In the genomic region with DNA sequence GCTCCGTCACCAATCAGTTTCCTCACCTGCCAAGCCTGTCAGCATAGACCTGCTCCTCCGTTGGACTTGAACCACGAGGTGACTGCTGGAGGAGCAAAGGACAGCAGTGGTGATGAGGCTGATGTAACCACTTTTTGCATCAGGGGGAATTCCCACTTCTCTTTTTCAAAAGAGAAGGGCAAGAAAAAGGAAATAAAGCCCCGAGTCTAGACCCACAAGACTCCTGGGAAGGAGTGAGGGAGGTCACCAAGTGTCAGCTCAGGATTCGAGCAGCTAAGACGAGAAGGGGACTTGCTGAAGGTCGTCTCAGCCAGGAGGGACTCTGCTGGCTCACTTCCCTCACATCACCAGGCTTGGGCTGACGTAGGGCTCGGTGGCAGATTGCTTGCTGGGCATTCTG, we compare ENCODE assay signal across 12 mouse cellular contexts. TPM values are rescaled to one million over a fixed set of nuclear protein-coding genes. Genes with fewer than 3 reads are reported as not detected.
DNase-seq lines count a peak whose midpoint lies in the region; ATAC-seq and TF ChIP-seq lines count a peak whose summit lies in the region.
"Had no signal": no experiment of that assay in that cellular context is flagged by ENCODE, and none has a peak within 500 bp of the region (broad histone marks: within the 10 kb centered on the region; RNA-seq: fewer than 3 reads in every experiment).

No protein-coding gene starts in this region.

- H3K9me3 ChIP-seq in intestine, postnatal 0 days (ENCODE audit: control insufficient read depth) = no peaks in the 10 kb centered on the region
- no peaks in the 10 kb centered on the region for H3K9me3 ChIP-seq in intestine, embryonic 15.5 days
- H3K9me3 ChIP-seq in midbrain, embryonic 15.5 days = no peaks in the 10 kb centered on the region
- H3K9me3 ChIP-seq in limb, embryonic 10.5 days (replicated peaks) = no peaks in the 10 kb centered on the region
- H3K9me3 ChIP-seq: neural tube, embryonic 12.5 days had no signal

- WGBS in intestine, postnatal 0 days = 58% methylated on average over 9 of the region's 9 CpGs
- WGBS in intestine, embryonic 15.5 days = 75% methylated on average over 9 of the region's 9 CpGs
- 78% methylated on average over 9 of the region's 9 CpGs for WGBS in midbrain, embryonic 15.5 days
- WGBS in limb, embryonic 10.5 days = 85% methylated on average over 9 of the region's 9 CpGs

- no peak overlapping the region for H3K4me3 ChIP-seq in intestine, postnatal 0 days (ENCODE audit: low read depth, low read length)
- no peak overlapping the region for H3K4me3 ChIP-seq in intestine, embryonic 15.5 days (replicated peaks)
- H3K4me3 ChIP-seq in brown adipose tissue, adult 24 weeks (ENCODE audit: insufficient read depth, low read depth, low read length) = no peak overlapping the region
- no peak overlapping the region for H3K4me3 ChIP-seq in midbrain, embryonic 15.5 days
- no peak overlapping the region for H3K4me3 ChIP-seq in limb, embryonic 10.5 days
- H3K4me3 ChIP-seq: neural tube, embryonic 12.5 days had no signal

- no peak for TF ChIP-seq CTCF in intestine, postnatal 0 days (IDR thresholded peaks at IDR 0.05; ENCODE audit: low read depth)

- H3K27ac ChIP-seq in intestine, postnatal 0 days (ENCODE audit: low read depth, low read length) = no peak overlapping the region
- H3K27ac ChIP-seq in intestine, embryonic 15.5 days = no peak overlapping the region
- peak overlapping the region; percentile 47 for H3K27ac ChIP-seq in brown adipose tissue, adult 24 weeks (replicated peaks; ENCODE audit: low read depth, low read length)
- H3K27ac ChIP-seq in midbrain, embryonic 15.5 days = no peak overlapping the region
- H3K27ac ChIP-seq in limb, embryonic 10.5 days = no peak overlapping the region
- H3K27ac ChIP-seq: neural tube, embryonic 12.5 days had no signal

- H3K4me1 ChIP-seq in intestine, postnatal 0 days (replicated peaks; ENCODE audit: control insufficient read depth, insufficient read depth, low read length) = no peaks in the 10 kb centered on the region; the same call in 1 of the 2 replicates
- H3K4me1 ChIP-seq in intestine, embryonic 15.5 days (replicated peaks) = peaks cover 3% of the 10 kb centered on the region; the same call in 1 of the 2 replicates
- H3K4me1 ChIP-seq in brown adipose tissue, adult 24 weeks (ENCODE audit: control insufficient read depth, insufficient read depth, insufficient read length, low read length) = no peaks in the 10 kb centered on the region
- no peaks in the 10 kb centered on the region for H3K4me1 ChIP-seq in midbrain, embryonic 15.5 days
- H3K4me1 ChIP-seq in limb, embryonic 10.5 days = peaks cover 11% of the 10 kb centered on the region; the same call in 1 of the 2 replicates
- H3K4me1 ChIP-seq: neural tube, embryonic 12.5 days had no signal

- H3K4me2 ChIP-seq in intestine, postnatal 0 days (replicated peaks; ENCODE audit: low read depth) = no peak overlapping the region
- no peak overlapping the region for H3K4me2 ChIP-seq in intestine, embryonic 15.5 days (replicated peaks)
- no peak overlapping the region for H3K4me2 ChIP-seq in midbrain, embryonic 15.5 days
- H3K4me2 ChIP-seq: neural tube, embryonic 12.5 days had no signal

- no peak overlapping the region for H3K9ac ChIP-seq in intestine, postnatal 0 days (ENCODE audit: low read depth, low read length)
- no peak overlapping the region for H3K9ac ChIP-seq in intestine, embryonic 15.5 days
- no peak overlapping the region for H3K9ac ChIP-seq in midbrain, embryonic 15.5 days
- H3K9ac ChIP-seq: neural tube, embryonic 12.5 days had no signal

- peak; percentile 79 to 82 for DNase-seq in B cell, adult 2 months
- no peak for DNase-seq in limb, embryonic 10.5 days (ENCODE audit: low spot score)
- no peak for DNase-seq in right cerebral cortex, postnatal 25 days
- DNase-seq: kidney, adult 11 months; kidney, postnatal 25 days; thymus, postnatal 14 days had no signal

- H3K36me3 ChIP-seq in intestine, postnatal 0 days (ENCODE audit: control insufficient read depth, insufficient read depth) = no peaks in the 10 kb centered on the region
- H3K36me3 ChIP-seq in intestine, embryonic 15.5 days = no peaks in the 10 kb centered on the region
- H3K36me3 ChIP-seq in midbrain, embryonic 15.5 days (replicated peaks) = no peaks in the 10 kb centered on the region
- H3K36me3 ChIP-seq in limb, embryonic 10.5 days = no peaks in the 10 kb centered on the region
- H3K36me3 ChIP-seq: neural tube, embryonic 12.5 days had no signal

- no peaks in the 10 kb centered on the region for H3K27me3 ChIP-seq in intestine, postnatal 0 days (replicated peaks; ENCODE audit: control insufficient read depth, insufficient read depth, low read length)
- no peaks in the 10 kb centered on the region for H3K27me3 ChIP-seq in intestine, embryonic 15.5 days (replicated peaks)
- no peaks in the 10 kb centered on the region for H3K27me3 ChIP-seq in midbrain, embryonic 15.5 days (replicated peaks)
- H3K27me3 ChIP-seq in limb, embryonic 10.5 days (ENCODE audit: low read depth, poor library complexity, severe bottlenecking) = no peaks in the 10 kb centered on the region
- H3K27me3 ChIP-seq: neural tube, embryonic 12.5 days had no signal

- peak; percentile 58 for ATAC-seq in intestine, postnatal 0 days
- no peak for ATAC-seq in intestine, embryonic 15.5 days
- ATAC-seq in monocyte, adult 5-6 weeks (replicated peaks; ENCODE audit: insufficient number of reproducible peaks, low FRiP score, low TSS enrichment, poor library complexity, severe bottlenecking) = peak; percentile 79
- no peak for ATAC-seq in midbrain, embryonic 15.5 days (replicated peaks)

RNA-seq across cellular contexts. Expression of gene B4galt5, which starts 26.2 kb away (rescaled TPM):
- 22.4 and 26.6 TPM in 2 replicates for polyA plus RNA-seq in intestine, postnatal 0 days (2015; fragmentation: Nextera tagmentation; extraction: Ambion mirVana)
- polyA plus RNA-seq in intestine, embryonic 15.5 days (2015; fragmentation: Nextera tagmentation; extraction: Ambion mirVana) = 9.6 and 10.8 TPM in 2 replicates
- polyA plus RNA-seq in brown adipose tissue, adult 24 weeks (2012; ENCODE audit: insufficient read depth, insufficient read length, missing spikeins) = 3.8 and 6.7 TPM in 2 replicates
- 107 to 198 TPM (median 140 TPM) in 3 replicates for total RNA-seq in monocyte, adult 5-6 weeks (2017)
- 28.3 and 31.8 TPM in 2 replicates for polyA plus RNA-seq in midbrain, embryonic 15.5 days (2015; fragmentation: Nextera tagmentation; extraction: Ambion mirVana)
- polyA plus RNA-seq in limb, embryonic 10.5 days (2016; fragmentation: Nextera tagmentation; extraction: Ambion mirVana) = 10.3 and 11.3 TPM in 2 replicates

RNA-seq across cellular contexts. Expression of gene Slc9a8, which starts 46.4 kb away (rescaled TPM):
- 14.9 and 15.7 TPM in 2 replicates for polyA plus RNA-seq in intestine, postnatal 0 days (2015; fragmentation: Nextera tagmentation; extraction: Ambion mirVana)
- polyA plus RNA-seq in intestine, embryonic 15.5 days (2015; fragmentation: Nextera tagmentation; extraction: Ambion mirVana) = 19.9 and 21.7 TPM in 2 replicates
- 9.0 and 13.5 TPM in 2 replicates for polyA plus RNA-seq in brown adipose tissue, adult 24 weeks (2012; ENCODE audit: insufficient read depth, insufficient read length, missing spikeins)
- 34.1 to 52.5 TPM (median 41.5 TPM) in 3 replicates for total RNA-seq in monocyte, adult 5-6 weeks (2017)
- 20.2 and 23.2 TPM in 2 replicates for polyA plus RNA-seq in midbrain, embryonic 15.5 days (2015; fragmentation: Nextera tagmentation; extraction: Ambion mirVana)
- polyA plus RNA-seq in limb, embryonic 10.5 days (2016; fragmentation: Nextera tagmentation; extraction: Ambion mirVana) = 28.2 and 32.0 TPM in 2 replicates

Comparison
In these comparisons a context has a peak if more than half of its experiments do, and no peak if none do; other contexts are left out.
1. ATAC-seq: peak in intestine, postnatal 0 days (single experiment) and monocyte, adult 5-6 weeks (single experiment); none in intestine, embryonic 15.5 days (single experiment) and midbrain, embryonic 15.5 days (single experiment).
2. DNase-seq: peak in B cell, adult 2 months (2 of 2); none in limb, embryonic 10.5 days (single experiment) and right cerebral cortex, postnatal 25 days (single experiment).